Mouse (Mus musculus): Measurements from ENCODE around the gene Gm13275. TPM values are rescaled to one million over a fixed set of nuclear protein-coding genes. Genes with fewer than 3 reads are reported as not detected.
"Not testable (repeated sequence)": the region's sequence is repeated elsewhere in the genome, so short reads cannot be mapped to it uniquely, and the experiment has no call there.

The Gm13275 gene
- total and polyA plus RNA-seq, 2 experiments from 2014 or later: not detected

- not testable (repeated sequence) for H3K4me2 ChIP-seq (ENCODE audit: low read depth, low read length); DNase-seq (ENCODE audit: low spot score); H3K9me3 ChIP-seq (replicated peaks; ENCODE audit: control insufficient read depth, low read length); H3K36me3 ChIP-seq (replicated peaks; ENCODE audit: control insufficient read depth, insufficient read depth, low read length); H3K4me1 ChIP-seq (ENCODE audit: control insufficient read depth, insufficient read depth); H3K27me3 ChIP-seq (ENCODE audit: control insufficient read depth, insufficient read depth, low read length); ATAC-seq (ENCODE audit: insufficient read depth, low read depth); H3K9ac ChIP-seq (replicated peaks; ENCODE audit: low read depth, low read length); H3K27ac ChIP-seq (ENCODE audit: low read depth)
- H3K4me3 ChIP-seq (ENCODE audit: low read depth, low read length): 0 out of 2 replicates have a peak within 1 kb of the TSS, but pooled peaks have one; percentile 24
- no CpG with 5 or more reads among the region's 8 CpGs for WGBS
Observed at GRCm38 (mm10) chr4:88805231-88805630, 10.9 kb downstream of the Gm13275 start, which contains the start of gene Gm13288. TSS of gene Gm13288 (plus strand) at chr4:88805531.

DNA sequence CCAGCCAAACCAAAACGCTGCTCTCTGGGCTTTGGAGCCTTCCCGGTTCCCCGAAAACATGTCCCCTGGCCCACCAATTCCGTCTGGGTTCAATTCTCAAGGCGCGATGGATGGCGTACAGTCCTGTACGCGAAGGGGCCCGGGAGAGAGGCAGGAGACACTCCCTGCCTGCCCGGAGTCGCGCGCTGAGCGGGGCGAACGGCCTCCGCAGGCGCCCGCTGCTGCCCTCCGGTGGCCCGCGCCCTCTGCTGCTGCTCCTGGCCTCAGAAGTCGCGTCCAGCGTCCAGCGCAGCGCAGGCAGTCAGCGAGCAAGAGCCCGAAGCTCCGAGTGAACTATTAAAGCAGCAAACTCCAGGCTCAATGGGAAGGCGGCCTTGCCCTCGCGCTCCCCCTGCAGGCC lies 11.5 kb downstream of the Gm13275 start:
- not testable (repeated sequence) for H3K9ac ChIP-seq (replicated peaks; ENCODE audit: low read depth, low read length); DNase-seq (ENCODE audit: low spot score); H3K9me3 ChIP-seq (replicated peaks; ENCODE audit: control insufficient read depth, low read length); H3K27ac ChIP-seq (ENCODE audit: low read depth); H3K27me3 ChIP-seq (ENCODE audit: control insufficient read depth, insufficient read depth, low read length); ATAC-seq (ENCODE audit: insufficient read depth, low read depth); H3K4me1 ChIP-seq (ENCODE audit: control insufficient read depth, insufficient read depth); H3K36me3 ChIP-seq (replicated peaks; ENCODE audit: control insufficient read depth, insufficient read depth, low read length); H3K4me2 ChIP-seq (ENCODE audit: low read depth, low read length)
- H3K4me3 ChIP-seq (ENCODE audit: low read depth, low read length): 0 out of 2 replicates have a peak overlapping the region, but pooled peaks have one; percentile 24
- 0% methylated on average over 4 of the region's 34 CpGs for WGBS
- TF ChIP-seq CTCF (IDR thresholded peaks at IDR 0.05; ENCODE audit: low read depth): peak; percentile 32

- Histone ChIP-seq H3K4me2 (ENCODE audit: low read depth, low read length) (no peak within 1 kb of the TSS), H3K27me3 (ENCODE audit: control insufficient read depth, insufficient read depth, low read length) (no peaks in the 10 kb centered on the region), H3K9ac (replicated peaks; ENCODE audit: low read depth, low read length) (no peak within 1 kb of the TSS), H3K36me3 (replicated peaks; ENCODE audit: control insufficient read depth, insufficient read depth, low read length) (no peaks in the 10 kb centered on the region), H3K4me1 (ENCODE audit: control insufficient read depth, insufficient read depth) (no peaks in the 10 kb centered on the region), H3K27ac (ENCODE audit: low read depth) (no peak within 1 kb of the TSS), H3K4me3 (ENCODE audit: low read depth, low read length) (no peak within 1 kb of the TSS), H3K9me3 (replicated peaks; ENCODE audit: control insufficient read depth, low read length) (no peaks in the 10 kb centered on the region)
- 52% methylated on average over 3 of the region's 3 CpGs for WGBS
- DNase-seq (ENCODE audit: low spot score) (no peak), ATAC-seq (ENCODE audit: insufficient read depth, low read depth) (no peak)
- no peak for TF ChIP-seq CTCF (IDR thresholded peaks at IDR 0.05; ENCODE audit: low read depth)
- TF ChIP-seq EP300 (IDR thresholded peaks at IDR 0.05; ENCODE audit: low read depth): no peak
Observed at GRCm38 (mm10) chr4:88815928-88816327, 21.6 kb downstream of the Gm13275 start, which contains the start of gene Ifna7. TSS of gene Ifna7 (plus strand) at chr4:88816228.

- no peaks in the 10 kb centered on the region for H3K4me1 ChIP-seq (ENCODE audit: control insufficient read depth, insufficient read depth)
- H3K36me3 ChIP-seq (replicated peaks; ENCODE audit: control insufficient read depth, insufficient read depth, low read length): no peaks in the 10 kb centered on the region
- no peak within 1 kb of the TSS for H3K9ac ChIP-seq (replicated peaks; ENCODE audit: low read depth, low read length)
- ATAC-seq (ENCODE audit: insufficient read depth, low read depth) (no peak), DNase-seq (ENCODE audit: low spot score) (no peak)
- H3K4me2 ChIP-seq (ENCODE audit: low read depth, low read length): no peak within 1 kb of the TSS
- TF ChIP-seq CTCF (IDR thresholded peaks at IDR 0.05; ENCODE audit: low read depth) (no peak), EP300 (IDR thresholded peaks at IDR 0.05; ENCODE audit: low read depth) (no peak)
- no peaks in the 10 kb centered on the region for H3K9me3 ChIP-seq (replicated peaks; ENCODE audit: control insufficient read depth, low read length)
- no peak within 1 kb of the TSS for H3K4me3 ChIP-seq (ENCODE audit: low read depth, low read length)
- H3K27me3 ChIP-seq (ENCODE audit: control insufficient read depth, insufficient read depth, low read length): no peaks in the 10 kb centered on the region
- H3K27ac ChIP-seq (ENCODE audit: low read depth): no peak within 1 kb of the TSS
- 57% methylated on average over 1 of the region's 1 CpGs for WGBS
Observed at GRCm38 (mm10) chr4:88819659-88820058, 25.4 kb downstream of the Gm13275 start, which contains the start of gene Ifna11. TSS of gene Ifna11 (plus strand) at chr4:88819959.

- DNase-seq (ENCODE audit: low spot score): no peak
- ATAC-seq (ENCODE audit: insufficient read depth, low read depth): no peak
- no peak overlapping the region for H3K4me3 ChIP-seq (ENCODE audit: low read depth, low read length)
- 25% methylated on average over 4 of the region's 4 CpGs for WGBS
- H3K36me3 ChIP-seq (replicated peaks; ENCODE audit: control insufficient read depth, insufficient read depth, low read length): no peaks in the 10 kb centered on the region
- H3K27ac ChIP-seq (ENCODE audit: low read depth): no peak overlapping the region
- H3K27me3 ChIP-seq (ENCODE audit: control insufficient read depth, insufficient read depth, low read length): no peaks in the 10 kb centered on the region
- H3K4me2 ChIP-seq (ENCODE audit: low read depth, low read length): no peak overlapping the region
- H3K4me1 ChIP-seq (ENCODE audit: control insufficient read depth, insufficient read depth): no peaks in the 10 kb centered on the region
- no peak overlapping the region for H3K9ac ChIP-seq (replicated peaks; ENCODE audit: low read depth, low read length)
- no peaks in the 10 kb centered on the region for H3K9me3 ChIP-seq (replicated peaks; ENCODE audit: control insufficient read depth, low read length)
- TF ChIP-seq CTCF (IDR thresholded peaks at IDR 0.05; ENCODE audit: low read depth) (peak; percentile 42), EP300 (IDR thresholded peaks at IDR 0.05; ENCODE audit: low read depth) (no peak)
Observed at GRCm38 (mm10) chr4:88822995-88823394, 28.7 kb downstream of the Gm13275 start.

GRCm38 (mm10) chr4:88827116-88827515 lies 32.8 kb downstream of the Gm13275 start, which contains the start of gene Ifna6:
TSS of gene Ifna6 (plus strand) at chr4:88827416.
- H3K9me3 ChIP-seq (replicated peaks; ENCODE audit: control insufficient read depth, low read length); H3K36me3 ChIP-seq (replicated peaks; ENCODE audit: control insufficient read depth, insufficient read depth, low read length); ATAC-seq (ENCODE audit: insufficient read depth, low read depth); H3K4me2 ChIP-seq (ENCODE audit: low read depth, low read length); H3K27ac ChIP-seq (ENCODE audit: low read depth); H3K27me3 ChIP-seq (ENCODE audit: control insufficient read depth, insufficient read depth, low read length); DNase-seq (ENCODE audit: low spot score); H3K4me3 ChIP-seq (ENCODE audit: low read depth, low read length); H3K4me1 ChIP-seq (ENCODE audit: control insufficient read depth, insufficient read depth); H3K9ac ChIP-seq (replicated peaks; ENCODE audit: low read depth, low read length): not testable (repeated sequence)
